Mouse (Mus musculus): ENCODE data around the gene Psmg1. TPM values are rescaled to one million over a fixed set of nuclear protein-coding genes. Genes with fewer than 3 reads are reported as not detected.
A peak's percentile ranks its signal among the peaks of the same experiment; 100 is the strongest.

Psmg1 gene
- 79.2 and 79.3 TPM in 2 replicates for polyA plus RNA-seq (2014; fragmentation: Nextera tagmentation; extraction: Ambion mirVana)

GRCm38 (mm10) chr16:95990462-95991121 lies at the start of gene Psmg1:
Psmg1 (minus strand) TSS chr16:95990960.
- DNase-seq (ENCODE audit: low spot score), result peak; percentile 97
- Histone ChIP-seq H3K27me3 (replicated peaks; ENCODE audit: control insufficient read depth, insufficient read depth, low read length) (no peaks in the 10 kb centered on the region), H3K9me3 (ENCODE audit: control insufficient read depth, low read length) (no peaks in the 10 kb centered on the region), H3K36me3 (ENCODE audit: control insufficient read depth, insufficient read depth, low read length) (peaks cover 46% of the 10 kb centered on the region), H3K9ac (ENCODE audit: low read depth, low read length) (peak within 1 kb of the TSS; percentile 88), H3K27ac (replicated peaks; ENCODE audit: low read depth, low read length) (peak within 1 kb of the TSS; percentile 94), H3K4me3 (ENCODE audit: low read depth, low read length) (peak within 1 kb of the TSS; percentile 84), H3K4me1 (ENCODE audit: control insufficient read depth, insufficient read depth, low read length) (0 out of 2 replicates have a peak, but pooled peaks cover 7% of the 10 kb centered on the region), H3K4me2 (ENCODE audit: low read depth, low read length) (peak within 1 kb of the TSS; percentile 82)
- WGBS, result under 1% methylated on average over 29 of the region's 62 CpGs
- peak; percentile 93 for ATAC-seq (ENCODE audit: low read depth)

- Histone ChIP-seq H3K27me3 (replicated peaks; ENCODE audit: control insufficient read depth, insufficient read depth, low read length) (no peaks in the 10 kb centered on the region), H3K27ac (replicated peaks; ENCODE audit: low read depth, low read length) (no peak overlapping the region), H3K9me3 (ENCODE audit: control insufficient read depth, low read length) (no peaks in the 10 kb centered on the region), H3K4me2 (ENCODE audit: low read depth, low read length) (no peak overlapping the region), H3K4me1 (ENCODE audit: control insufficient read depth, insufficient read depth, low read length) (no peaks in the 10 kb centered on the region), H3K4me3 (ENCODE audit: low read depth, low read length) (no peak overlapping the region), H3K9ac (ENCODE audit: low read depth, low read length) (no peak overlapping the region), H3K36me3 (ENCODE audit: control insufficient read depth, insufficient read depth, low read length) (peaks cover 95% of the 10 kb centered on the region)
- ATAC-seq (ENCODE audit: low read depth) (no peak), DNase-seq (ENCODE audit: low spot score) (no peak)
- WGBS, result 65% methylated on average over 6 of the region's 6 CpGs
Observed at GRCm38 (mm10) chr16:96039538-96039937, 48.8 kb upstream of the Psmg1 start.

- Histone ChIP-seq H3K4me3 (ENCODE audit: low read depth, low read length) (no peak overlapping the region), H3K4me1 (ENCODE audit: control insufficient read depth, insufficient read depth, low read length) (no peaks in the 10 kb centered on the region), H3K4me2 (ENCODE audit: low read depth, low read length) (no peak overlapping the region), H3K9me3 (ENCODE audit: control insufficient read depth, low read length) (no peaks in the 10 kb centered on the region), H3K27ac (replicated peaks; ENCODE audit: low read depth, low read length) (peak overlapping the region; percentile 28; the same call in 1 of the 2 replicates), H3K27me3 (replicated peaks; ENCODE audit: control insufficient read depth, insufficient read depth, low read length) (no peaks in the 10 kb centered on the region), H3K9ac (ENCODE audit: low read depth, low read length) (no peak overlapping the region), H3K36me3 (ENCODE audit: control insufficient read depth, insufficient read depth, low read length) (peaks cover 95% of the 10 kb centered on the region)
- DNase-seq (ENCODE audit: low spot score), result peak; percentile 50
- WGBS, result 59% methylated on average over 6 of the region's 6 CpGs
- no peak for ATAC-seq (ENCODE audit: low read depth)
Observed at GRCm38 (mm10) chr16:96034473-96034872, 43.7 kb upstream of the Psmg1 start.

- 92% methylated on average over 13 of the region's 13 CpGs for WGBS
- H3K4me1 ChIP-seq (ENCODE audit: control insufficient read depth, insufficient read depth, low read length), result no peaks in the 10 kb centered on the region
- DNase-seq (ENCODE audit: low spot score) (no peak), ATAC-seq (ENCODE audit: low read depth) (no peak)
- H3K9me3 ChIP-seq (ENCODE audit: control insufficient read depth, low read length), result no peaks in the 10 kb centered on the region
- H3K4me3 ChIP-seq (ENCODE audit: low read depth, low read length), result no peak overlapping the region
- H3K4me2 ChIP-seq (ENCODE audit: low read depth, low read length), result no peak overlapping the region
- peaks cover 95% of the 10 kb centered on the region for H3K36me3 ChIP-seq (ENCODE audit: control insufficient read depth, insufficient read depth, low read length)
- no peak overlapping the region for H3K27ac ChIP-seq (replicated peaks; ENCODE audit: low read depth, low read length)
- H3K9ac ChIP-seq (ENCODE audit: low read depth, low read length), result no peak overlapping the region
- no peaks in the 10 kb centered on the region for H3K27me3 ChIP-seq (replicated peaks; ENCODE audit: control insufficient read depth, insufficient read depth, low read length)
Observed at GRCm38 (mm10) chr16:96032368-96033043, 41.7 kb upstream of the Psmg1 start.

GRCm38 (mm10) chr16:96030476-96031102 lies 39.8 kb upstream of the Psmg1 start:
- Histone ChIP-seq H3K36me3 (ENCODE audit: control insufficient read depth, insufficient read depth, low read length) (peaks cover 97% of the 10 kb centered on the region), H3K4me1 (ENCODE audit: control insufficient read depth, insufficient read depth, low read length) (no peaks in the 10 kb centered on the region), H3K9me3 (ENCODE audit: control insufficient read depth, low read length) (no peaks in the 10 kb centered on the region), H3K9ac (ENCODE audit: low read depth, low read length) (no peak overlapping the region), H3K27ac (replicated peaks; ENCODE audit: low read depth, low read length) (no peak overlapping the region), H3K27me3 (replicated peaks; ENCODE audit: control insufficient read depth, insufficient read depth, low read length) (no peaks in the 10 kb centered on the region), H3K4me3 (ENCODE audit: low read depth, low read length) (no peak overlapping the region), H3K4me2 (ENCODE audit: low read depth, low read length) (no peak overlapping the region)
- ATAC-seq (ENCODE audit: low read depth) (no peak), DNase-seq (ENCODE audit: low spot score) (no peak)
- WGBS, result 66% methylated on average over 2 of the region's 2 CpGs

- Histone ChIP-seq H3K9ac (ENCODE audit: low read depth, low read length) (no peak overlapping the region), H3K4me3 (ENCODE audit: low read depth, low read length) (no peak overlapping the region), H3K4me1 (ENCODE audit: control insufficient read depth, insufficient read depth, low read length) (no peaks in the 10 kb centered on the region), H3K27me3 (replicated peaks; ENCODE audit: control insufficient read depth, insufficient read depth, low read length) (no peaks in the 10 kb centered on the region), H3K27ac (replicated peaks; ENCODE audit: low read depth, low read length) (no peak overlapping the region), H3K4me2 (ENCODE audit: low read depth, low read length) (no peak overlapping the region), H3K9me3 (ENCODE audit: control insufficient read depth, low read length) (no peaks in the 10 kb centered on the region), H3K36me3 (ENCODE audit: control insufficient read depth, insufficient read depth, low read length) (peaks cover 90% of the 10 kb centered on the region)
- DNase-seq (ENCODE audit: low spot score), result no peak
- WGBS, result 92% methylated on average over 5 of the region's 5 CpGs
- ATAC-seq (ENCODE audit: low read depth), result no peak
Observed at GRCm38 (mm10) chr16:96026256-96026655, 35.5 kb upstream of the Psmg1 start.

GRCm38 (mm10) chr16:96025244-96025643 lies 34.5 kb upstream of the Psmg1 start:
- peaks cover 90% of the 10 kb centered on the region for H3K36me3 ChIP-seq (ENCODE audit: control insufficient read depth, insufficient read depth, low read length)
- no peak for DNase-seq (ENCODE audit: low spot score)
- ATAC-seq (ENCODE audit: low read depth), result no peak
- no peaks in the 10 kb centered on the region for H3K9me3 ChIP-seq (ENCODE audit: control insufficient read depth, low read length)
- no peaks in the 10 kb centered on the region for H3K27me3 ChIP-seq (replicated peaks; ENCODE audit: control insufficient read depth, insufficient read depth, low read length)
- no peaks in the 10 kb centered on the region for H3K4me1 ChIP-seq (ENCODE audit: control insufficient read depth, insufficient read depth, low read length)
- WGBS, result 75% methylated on average over 3 of the region's 3 CpGs
- H3K4me3 ChIP-seq (ENCODE audit: low read depth, low read length), result no peak overlapping the region
- no peak overlapping the region for H3K27ac ChIP-seq (replicated peaks; ENCODE audit: low read depth, low read length)
- H3K9ac ChIP-seq (ENCODE audit: low read depth, low read length), result no peak overlapping the region
- H3K4me2 ChIP-seq (ENCODE audit: low read depth, low read length), result no peak overlapping the region

GRCm38 (mm10) chr16:96021045-96021444 lies 30.3 kb upstream of the Psmg1 start:
- H3K4me2 ChIP-seq (ENCODE audit: low read depth, low read length), result no peak overlapping the region
- WGBS, result 90% methylated on average over 10 of the region's 10 CpGs
- H3K4me1 ChIP-seq (ENCODE audit: control insufficient read depth, insufficient read depth, low read length), result no peaks in the 10 kb centered on the region
- H3K4me3 ChIP-seq (ENCODE audit: low read depth, low read length), result no peak overlapping the region
- DNase-seq (ENCODE audit: low spot score) (no peak), ATAC-seq (ENCODE audit: low read depth) (no peak)
- H3K36me3 ChIP-seq (ENCODE audit: control insufficient read depth, insufficient read depth, low read length), result peaks cover 93% of the 10 kb centered on the region
- no peaks in the 10 kb centered on the region for H3K9me3 ChIP-seq (ENCODE audit: control insufficient read depth, low read length)
- H3K27ac ChIP-seq (replicated peaks; ENCODE audit: low read depth, low read length), result no peak overlapping the region
- H3K9ac ChIP-seq (ENCODE audit: low read depth, low read length), result no peak overlapping the region
- H3K27me3 ChIP-seq (replicated peaks; ENCODE audit: control insufficient read depth, insufficient read depth, low read length), result no peaks in the 10 kb centered on the region
